Mouse (Mus musculus): ENCODE measurements at regions not wholly inside any gene's neighbourhood (a gene's known extent, or its start where the extent isn't known, plus 50 kb on each side); places are given as distances from the start of the nearest gene placed in this dataset.

DNA sequence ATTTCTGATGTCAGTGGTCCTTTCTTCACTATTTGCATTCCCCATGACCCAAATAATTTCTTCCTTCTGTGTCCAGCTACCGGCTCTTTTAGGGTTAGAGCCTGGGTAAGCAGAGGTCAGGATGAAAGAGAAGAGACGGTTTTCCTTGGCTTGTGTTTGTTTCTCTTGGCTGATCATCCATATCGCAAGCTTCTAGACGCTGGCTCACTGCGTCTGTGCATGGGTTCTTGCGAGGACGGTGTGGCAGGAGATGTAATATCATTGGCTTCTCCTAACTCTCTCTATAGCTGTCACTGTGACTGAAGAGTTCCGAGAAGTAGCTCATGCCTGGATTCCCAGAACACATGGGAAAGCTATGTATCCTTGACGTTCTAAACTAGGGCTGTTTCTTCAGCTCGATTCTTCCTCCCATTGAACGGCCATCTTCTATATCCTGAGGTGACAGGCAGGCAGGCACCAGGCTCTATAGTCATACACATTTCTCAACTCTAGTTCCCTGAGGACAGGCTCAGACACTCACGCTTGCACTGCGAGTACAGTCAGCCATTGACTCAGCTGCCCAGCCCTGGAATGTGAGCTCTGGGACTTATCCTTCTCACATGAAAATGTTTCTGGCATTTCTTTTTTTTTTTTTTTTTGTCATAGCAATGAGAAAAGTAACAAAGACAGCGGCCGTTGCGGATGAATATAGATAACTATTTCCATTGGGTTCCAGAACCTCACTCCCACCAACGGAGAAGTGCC lies 85.0 kb downstream of the Bach1 start:
- DNase-seq (ENCODE audit: low spot score in 2 of 2), result no peak

GRCm38 (mm10) chr16:87784405-87784994 lies 85.8 kb downstream of the Bach1 start:
- no peak for DNase-seq (ENCODE audit: low spot score in 2 of 2)

DNA sequence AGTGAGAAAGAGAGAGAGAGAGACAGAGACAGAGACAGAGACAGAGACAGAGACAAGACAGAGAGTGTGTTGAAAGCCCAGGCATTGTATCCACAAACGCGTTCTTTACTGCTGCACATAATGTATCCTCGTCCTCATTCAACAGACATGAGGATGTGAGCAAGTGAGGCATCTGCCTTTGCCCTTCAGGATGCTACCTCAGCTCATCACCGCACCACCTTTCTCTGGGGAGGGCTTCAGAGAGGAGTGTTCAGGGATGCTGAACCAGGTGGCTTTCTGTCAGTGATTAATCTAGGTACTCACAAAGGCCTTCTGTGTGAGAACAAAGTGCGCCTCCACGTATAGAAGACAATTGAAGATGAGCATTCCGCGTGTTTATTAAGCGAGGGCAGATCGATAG lies 90.8 kb downstream of the Bach1 start:
- DNase-seq (ENCODE audit: low spot score in 2 of 2), result no peak

DNA sequence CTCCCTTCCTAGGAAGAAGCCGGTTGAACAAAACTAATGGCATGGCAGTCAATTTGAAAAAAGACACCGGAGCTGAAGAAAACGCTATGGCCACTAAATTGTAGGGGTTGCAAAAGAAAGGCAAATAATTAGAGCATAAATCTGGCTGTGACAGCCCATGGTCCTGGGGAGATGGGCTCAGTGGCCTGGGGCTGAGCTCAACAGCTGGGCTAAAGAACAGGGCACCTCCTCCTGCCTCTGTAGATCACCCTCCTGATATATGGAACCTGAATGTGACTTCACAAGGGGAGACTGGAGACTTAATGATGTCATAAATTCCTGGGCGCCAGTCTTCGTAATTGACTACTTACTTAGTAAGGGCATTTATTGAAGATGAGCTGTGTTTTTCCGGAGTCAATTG lies 91.2 kb downstream of the Bach1 start:
- no peak for DNase-seq (ENCODE audit: low spot score in 2 of 2)

GRCm38 (mm10) chr16:87796514-87797248 lies 97.9 kb downstream of the Bach1 start:
- DNase-seq (ENCODE audit: low spot score in 2 of 2), result peak in 1 of 2 experiments; percentile 11

DNA sequence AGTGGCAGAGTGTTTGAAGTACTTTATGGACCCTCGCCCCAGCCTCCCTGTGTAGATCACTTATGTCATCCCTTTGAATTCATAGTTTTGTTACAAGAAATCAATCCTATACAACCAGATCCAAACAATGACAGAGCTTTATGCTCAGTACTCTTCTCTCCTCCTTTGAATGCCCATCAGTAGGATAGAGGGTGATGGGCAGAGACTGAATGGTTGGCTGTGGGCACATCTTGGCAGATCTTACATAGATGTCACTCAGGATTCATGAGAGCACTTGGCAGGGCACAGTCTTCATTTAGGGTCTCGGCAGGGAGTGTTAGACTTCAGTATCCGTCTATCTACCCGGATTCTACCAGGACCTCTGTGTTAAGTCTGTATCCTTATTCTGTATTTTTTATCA lies 103.6 kb downstream of the Bach1 start:
- DNase-seq (ENCODE audit: low spot score in 2 of 2), result no peak

GRCm38 (mm10) chr16:87817590-87817989 lies 118.8 kb downstream of the Bach1 start:
- no peak for DNase-seq (ENCODE audit: low spot score in 2 of 2)

DNA sequence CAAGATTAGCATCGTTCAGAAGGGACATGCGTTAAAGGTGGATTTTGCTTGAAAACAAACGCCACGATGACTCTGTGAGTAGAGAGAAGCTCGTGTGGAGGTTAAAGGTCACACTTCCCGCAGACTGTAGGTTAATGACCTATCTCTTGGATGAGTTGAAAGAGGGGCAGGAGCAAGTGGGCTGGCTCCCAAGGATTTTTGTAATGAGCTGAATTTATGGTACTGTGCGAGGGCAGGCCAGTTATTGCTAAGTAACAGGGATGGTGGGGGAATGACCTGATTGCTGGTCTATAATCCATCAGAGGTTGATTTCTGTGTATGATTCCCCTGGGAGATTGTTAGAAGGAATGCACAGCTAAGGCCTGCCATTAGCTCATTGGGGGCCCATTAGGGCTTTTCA lies 135.6 kb downstream of the Bach1 start:
- DNase-seq (ENCODE audit: low spot score in 2 of 2), result no peak

- DNase-seq (ENCODE audit: low spot score in 2 of 2), result peak; percentile 20 to 48
Observed at GRCm38 (mm10) chr16:87840949-87841546, 142.3 kb downstream of the Bach1 start.
